Mouse (Mus musculus) cortical plate, adult 2 months (tissue): ENCODE results near the gene Il10. TPM values are rescaled to one million over a fixed set of nuclear protein-coding genes. Genes with fewer than 3 reads are reported as not detected.

ENCODE experiments used
- H3K27ac ChIP-seq: fragments of 200-500 bp; 2 replicates; pipeline ENCODE4 v1.5.1; 2012; ENCODE audit warnings: low read length, control low read depth, inconsistent platforms; ENCODE audit not compliant: insufficient read depth
- H3K4me1 ChIP-seq: fragments of 200-500 bp; 2 replicates; pipeline ENCODE4 v1.6.1; 2011; ENCODE audit warnings: low read length; ENCODE audit not compliant: control insufficient read depth, insufficient read depth
- H3K4me3 ChIP-seq: fragments of 200-500 bp; 2 replicates; pipeline ENCODE4 v1.5.1; 2011; ENCODE audit warnings: mild to moderate bottlenecking, low read length, control low read depth; ENCODE audit not compliant: insufficient read depth
- CTCF ChIP-seq: fragments of 200-500 bp; IDR thresholded peaks from 2 replicates; pipeline ENCODE4 v1.5.1; 2011; ENCODE audit warnings: mild to moderate bottlenecking, control low read depth, low read length; ENCODE audit not compliant: insufficient read depth; ENCODE audit errors: extremely low read depth
- POLR2A ChIP-seq: fragments of 200-500 bp; IDR thresholded peaks from 2 replicates; pipeline ENCODE4 v1.6.1; 2011; ENCODE audit warnings: mild to moderate bottlenecking, low read length, control low read depth; ENCODE audit not compliant: insufficient read depth; ENCODE audit errors: extremely low read depth
- polyA plus RNA-seq: library from polyadenylated mRNA; depleted of rRNA; stranded (reverse); fragments of >200 nt; gene quantifications from 2 replicates; pipeline ENCODE4 v1.2.3, GENCODE M21; 2012

Il10 gene
- polyA plus RNA-seq, 1 experiment = not detected

DNA sequence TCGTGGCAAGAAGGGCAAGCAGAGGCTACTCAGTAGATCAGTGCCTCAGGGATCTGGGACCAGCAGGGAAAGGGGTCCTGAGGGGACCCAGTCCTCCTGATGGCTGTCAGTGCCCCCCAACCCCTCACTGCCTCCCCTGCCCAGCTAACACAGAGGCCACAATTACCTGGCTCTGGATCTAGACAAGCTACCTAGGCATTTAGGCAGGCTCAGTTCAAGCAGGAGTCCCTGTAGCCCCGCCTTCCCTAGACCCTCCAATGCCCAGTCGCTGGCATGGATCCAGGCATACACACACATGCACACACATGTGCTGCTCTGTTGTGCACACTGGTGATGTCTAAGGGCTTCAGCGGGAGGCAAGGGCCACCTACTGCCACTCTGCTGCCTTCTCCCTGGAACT lies 34.6 kb downstream of the Il10 start:
- Histone ChIP-seq H3K27ac (no peak overlapping the region), H3K4me1 (peaks cover 2% of the 10 kb centered on the region), H3K4me3 (no peak overlapping the region)
- TF ChIP-seq CTCF (no peak), POLR2A (no peak)

DNA sequence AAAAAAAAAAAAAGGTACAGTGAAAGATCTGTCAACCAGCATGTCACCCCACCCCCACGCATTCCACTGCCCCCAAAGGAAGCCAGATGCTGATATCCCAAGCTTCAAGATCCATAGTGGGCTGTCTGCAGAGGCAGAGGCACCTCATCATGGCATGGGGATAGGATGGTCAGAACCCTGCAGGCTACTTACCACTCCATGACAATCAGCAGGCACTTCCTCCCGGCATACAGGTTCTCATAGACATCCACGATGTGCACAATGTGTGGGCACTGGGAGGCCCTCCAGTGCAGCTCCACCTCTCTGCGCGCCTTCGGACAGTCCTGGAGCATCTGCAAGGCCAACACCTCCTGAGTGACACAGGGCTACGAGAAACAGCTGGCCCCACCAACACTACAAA lies 38.8 kb downstream of the Il10 start:
- no peak overlapping the region for H3K27ac ChIP-seq
- no peak overlapping the region for H3K4me3 ChIP-seq
- TF ChIP-seq CTCF (no peak), POLR2A (no peak)
- H3K4me1 ChIP-seq = peaks cover 1% of the 10 kb centered on the region

DNA sequence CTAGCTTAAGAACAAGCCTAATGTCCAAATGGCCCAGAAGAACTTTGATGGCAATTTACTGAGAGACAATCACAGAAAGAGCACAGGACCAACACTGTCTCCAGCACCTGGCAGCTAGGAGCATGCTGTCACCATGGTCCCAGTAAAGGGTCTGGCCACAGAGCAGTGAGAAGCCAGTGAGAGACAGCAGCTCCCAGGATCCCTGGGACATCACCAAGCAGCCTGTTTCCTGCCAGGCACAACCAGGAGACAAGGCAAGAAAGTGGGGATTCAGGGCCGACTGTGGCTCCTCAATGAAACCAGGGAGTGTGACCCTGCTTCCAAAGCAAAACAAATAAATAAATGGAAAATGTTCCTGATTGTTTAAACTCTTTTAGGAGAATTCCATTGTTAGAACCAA lies 39.8 kb downstream of the Il10 start:
- Histone ChIP-seq H3K4me3 (no peak overlapping the region), H3K4me1 (peaks cover 1% of the 10 kb centered on the region), H3K27ac (no peak overlapping the region)
- TF ChIP-seq CTCF = no peak
- no peak for TF ChIP-seq POLR2A

GRCm38 (mm10) chr1:131059841-131060240 lies 40.2 kb downstream of the Il10 start:
- Histone ChIP-seq H3K27ac (no peak overlapping the region), H3K4me1 (peaks cover 1% of the 10 kb centered on the region), H3K4me3 (no peak overlapping the region)
- TF ChIP-seq POLR2A (no peak), CTCF (no peak)

DNA sequence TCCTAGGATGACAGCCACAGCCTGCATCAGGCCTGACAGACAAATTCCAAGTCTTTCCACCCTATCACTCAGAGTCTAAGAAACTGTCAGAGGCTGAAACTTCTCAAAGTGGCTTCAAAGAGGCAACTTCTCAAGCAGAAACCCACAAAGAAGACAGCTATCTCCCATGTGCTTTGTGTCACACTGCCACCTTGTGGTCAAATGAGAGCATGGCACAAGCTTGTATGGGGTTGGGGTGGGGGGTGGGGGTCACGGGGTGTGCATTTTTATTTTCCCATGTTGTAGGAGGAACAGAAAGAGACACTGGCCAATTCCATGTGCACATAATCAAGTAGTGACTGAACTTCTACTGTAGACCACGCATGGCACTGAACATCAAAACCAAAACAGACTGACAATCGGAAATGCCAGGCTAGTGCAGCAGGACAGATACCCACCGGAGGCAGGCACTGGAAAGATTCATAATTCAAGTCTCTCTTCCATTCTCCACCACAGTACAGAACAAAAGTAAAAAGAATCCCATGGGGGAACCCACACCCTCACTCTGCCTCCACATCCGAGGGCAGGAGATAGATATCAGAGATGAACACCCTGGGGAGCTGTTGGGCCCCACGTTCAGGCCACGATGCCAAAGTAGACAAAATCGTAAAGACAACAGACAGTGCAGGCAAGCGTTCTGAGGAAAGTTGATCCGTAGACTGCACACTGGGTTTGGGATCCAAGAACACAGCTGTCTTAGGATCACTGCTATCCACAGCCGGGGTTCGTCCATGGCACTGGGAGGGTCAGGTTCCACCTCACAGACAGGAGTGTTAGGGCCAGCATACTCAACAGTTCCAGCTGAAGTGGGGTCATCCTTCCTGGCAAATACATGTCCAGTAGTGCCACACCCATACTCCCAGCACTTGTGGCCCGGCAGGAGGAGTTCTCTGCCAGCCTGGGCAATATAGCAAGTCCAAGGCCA lies 40.9 kb downstream of the Il10 start:
- Histone ChIP-seq H3K4me3 (no peak overlapping the region), H3K4me1 (peaks cover 1% of the 10 kb centered on the region; the same call in 1 of the 2 replicates), H3K27ac (no peak overlapping the region)
- peak; percentile 61 for TF ChIP-seq CTCF
- no peak for TF ChIP-seq POLR2A

GRCm38 (mm10) chr1:131061740-131062254 lies 42.2 kb downstream of the Il10 start:
- H3K4me1 ChIP-seq = peaks cover 1% of the 10 kb centered on the region; the same call in 1 of the 2 replicates
- no peak overlapping the region for H3K4me3 ChIP-seq
- H3K27ac ChIP-seq = no peak overlapping the region
- TF ChIP-seq CTCF = no peak
- TF ChIP-seq POLR2A = no peak

DNA sequence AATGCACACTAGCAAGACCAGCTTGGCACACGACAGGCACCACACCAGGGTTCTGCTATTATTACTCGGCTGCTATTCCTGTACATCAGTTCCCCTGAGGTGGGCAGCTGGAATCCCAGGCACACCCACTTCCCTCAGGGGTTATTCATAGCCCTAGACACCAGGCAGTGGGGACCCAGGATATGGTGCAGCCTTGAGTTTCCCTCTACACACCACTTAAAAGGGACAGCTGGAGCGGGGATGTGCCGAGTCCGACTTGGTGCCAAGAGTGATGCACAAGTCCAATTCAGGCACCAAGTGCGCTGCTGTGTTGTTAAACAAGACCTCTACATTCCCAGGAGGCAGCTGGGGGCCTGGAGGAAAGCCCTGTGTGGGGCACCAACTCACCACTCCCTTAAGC lies 43.2 kb downstream of the Il10 start:
- no peak overlapping the region for H3K4me3 ChIP-seq
- no peak overlapping the region for H3K27ac ChIP-seq
- H3K4me1 ChIP-seq = peaks cover 1% of the 10 kb centered on the region; the same call in 1 of the 2 replicates
- TF ChIP-seq CTCF (no peak), POLR2A (no peak)

DNA sequence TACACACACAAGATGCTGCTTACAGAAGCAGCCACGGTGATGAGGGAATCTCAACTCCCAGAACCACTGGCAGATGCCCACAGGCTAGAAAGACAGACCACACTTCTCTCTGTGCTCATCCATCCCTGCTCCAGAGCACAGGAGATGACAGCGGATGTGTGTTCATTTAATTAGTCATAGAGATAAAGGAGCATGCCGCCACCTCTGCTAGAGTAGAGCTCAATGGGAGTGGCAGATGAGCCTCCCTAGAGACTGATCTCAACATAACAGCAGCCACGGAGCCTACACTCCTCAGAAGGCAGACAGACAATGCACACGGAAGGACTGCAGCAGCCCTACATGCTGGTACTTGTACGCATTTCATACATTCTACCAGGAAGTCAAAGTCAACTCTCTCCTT lies 44.6 kb downstream of the Il10 start:
- H3K4me1 ChIP-seq = peaks cover 3% of the 10 kb centered on the region; the same call in 1 of the 2 replicates
- no peak for TF ChIP-seq CTCF
- TF ChIP-seq POLR2A = no peak
- no peak overlapping the region for H3K27ac ChIP-seq
- H3K4me3 ChIP-seq = no peak overlapping the region

GRCm38 (mm10) chr1:131068011-131068727 lies 48.5 kb downstream of the Il10 start:
- Histone ChIP-seq H3K4me3 (no peak overlapping the region), H3K27ac (no peak overlapping the region), H3K4me1 (peaks cover 2% of the 10 kb centered on the region; the same call in 1 of the 2 replicates)
- TF ChIP-seq CTCF = no peak
- TF ChIP-seq POLR2A = no peak
